Mouse (Mus musculus) E14TG2a.4 (cell line): ENCODE results near the gene Fam196b.

Source experiments
- CTCF ChIP-seq: conservative IDR thresholded peaks from 2 replicates; pipeline ENCODE4 v1.5.1; 2014; ENCODE audit warnings: low read length
- POU5F1 ChIP-seq: IDR thresholded peaks from 2 replicates; pipeline ENCODE4 v1.6.1; 2014; ENCODE audit warnings: low read length, borderline replicate concordance

- TF ChIP-seq CTCF (no peak), POU5F1 (no peak)
Measured at GRCm38 (mm10) chr11:34469792-34470191, 155.2 kb downstream of the Fam196b start.
